Mouse (Mus musculus) liver, adult 2 months (tissue): Measurements from ENCODE around the gene Layn.

Experiments
- CTCF ChIP-seq: fragments of 200-500 bp; IDR thresholded peaks from 2 replicates; pipeline ENCODE4 v1.5.1; 2011; ENCODE audit warnings: low read depth, low read length, control low read depth
- POLR2A ChIP-seq: fragments of 200-500 bp; IDR thresholded peaks from 2 replicates; pipeline ENCODE4 v1.6.1; 2011; ENCODE audit warnings: low read length, control low read depth; ENCODE audit not compliant: insufficient read depth; ENCODE audit errors: extremely low read depth

- TF ChIP-seq POLR2A (no peak), CTCF (no peak)
Measured at GRCm38 (mm10) chr9:51102963-51103807, 26.3 kb upstream of the Layn start.
